Mouse (Mus musculus) gastrocnemius, adult 8-10 months (tissue): ENCODE results near the gene Mitf. TPM values are rescaled to one million over a fixed set of nuclear protein-coding genes. Genes with fewer than 3 reads are reported as not detected.

Experiments used
- DNase-seq, 2 experiments: peaks; one replicate each; pipeline ENCODE4 v3.0.0; 2022; ENCODE audit warnings: low spot score in 2 of 2
- total RNA-seq, 4 experiments: library from RNA; stranded (reverse); gene quantifications; 2 replicates each; pipeline ENCODE4 v1.2.4; 2022

Gene Mitf
- total RNA-seq, 4 experiments from 2014 or later, result 14.2 to 23.8 (median 16.7) TPM

- no peak for DNase-seq
These were observed 234.9 kb downstream of the Mitf start for GRCm38 (mm10) chr6:98041795-98042194.

DNA sequence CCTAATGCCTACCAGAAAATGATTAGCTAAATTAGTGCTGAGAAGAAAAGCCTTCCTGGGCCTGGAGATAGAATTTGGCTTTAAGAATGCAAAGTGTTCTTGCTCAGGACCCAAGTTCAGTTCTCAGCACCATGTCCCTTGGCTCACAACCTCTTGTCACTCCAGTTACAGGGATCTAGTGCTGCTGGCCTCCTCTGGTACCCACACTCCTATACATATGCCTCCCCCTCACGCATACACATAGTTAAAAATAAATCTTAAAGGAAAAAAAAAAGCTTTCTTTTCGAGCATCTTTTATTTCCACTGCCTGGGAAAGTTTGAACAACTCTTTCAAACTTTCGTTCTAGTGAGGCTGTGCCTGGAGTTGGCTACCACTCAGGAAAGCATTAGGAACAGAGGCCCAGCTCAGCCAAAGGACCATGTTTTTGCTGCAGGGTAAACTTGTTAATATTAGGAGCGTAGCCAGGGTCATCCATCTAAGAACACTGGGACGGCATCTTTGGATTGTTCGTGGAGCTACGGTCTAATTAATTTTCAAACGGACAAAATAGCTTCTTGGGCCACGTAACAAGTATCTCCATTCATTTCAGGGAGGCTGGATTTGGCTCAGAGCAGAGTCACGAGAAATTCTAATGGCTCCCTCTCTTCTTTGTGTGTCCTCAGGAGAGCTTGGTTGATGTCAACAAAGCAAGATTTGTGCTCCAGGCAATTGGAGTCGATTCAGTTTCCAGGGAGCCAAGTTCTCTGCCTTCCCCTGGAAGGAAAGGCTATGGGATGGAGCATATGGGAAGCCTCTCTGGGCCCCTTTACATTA, 239.7 kb downstream of the Mitf start:
- peak in 1 of 2 experiments; percentile 2 for DNase-seq

DNA sequence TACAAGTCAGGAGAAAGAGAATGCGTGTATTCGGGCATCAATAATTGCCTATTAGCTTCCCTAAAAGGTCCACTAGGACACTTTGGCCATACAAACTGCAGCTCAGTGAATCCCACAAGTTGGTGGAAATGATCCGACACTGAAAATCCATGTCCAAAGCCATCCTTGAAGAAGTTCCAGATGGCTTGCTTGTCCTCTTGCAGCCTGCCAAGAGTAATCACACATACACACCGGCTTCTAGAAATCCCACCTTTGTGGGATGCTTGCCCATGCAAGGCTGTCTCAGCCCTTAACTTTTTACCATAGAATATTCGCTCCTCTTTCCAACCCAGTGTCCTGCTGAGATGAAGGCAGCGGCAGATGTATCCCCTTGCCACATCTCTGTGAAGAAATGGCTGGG, 240.9 kb downstream of the Mitf start:
- DNase-seq, result no peak

- DNase-seq, result no peak
These were observed 242.0 kb downstream of the Mitf start for GRCm38 (mm10) chr6:98048671-98049438.

DNA sequence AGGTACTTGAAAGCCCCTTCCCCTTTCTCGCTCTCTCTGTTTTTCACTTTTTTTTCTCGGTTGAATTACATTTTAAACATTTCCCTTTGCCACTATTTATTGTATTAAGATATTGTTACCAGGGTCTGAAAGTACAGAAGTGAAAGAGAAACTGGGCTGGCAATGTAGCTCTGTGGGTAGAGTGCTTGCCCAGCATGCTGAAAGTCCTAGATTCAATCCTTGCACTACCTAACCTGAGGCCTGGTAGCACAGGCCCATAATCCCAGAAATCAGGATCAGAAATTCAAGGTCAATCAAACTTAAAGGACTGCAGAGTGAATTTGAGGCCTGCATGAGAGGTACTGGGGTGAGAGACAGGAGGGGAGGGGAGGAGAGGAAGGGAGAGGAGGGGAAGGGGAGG, 242.7 kb downstream of the Mitf start:
- no peak for DNase-seq

DNA sequence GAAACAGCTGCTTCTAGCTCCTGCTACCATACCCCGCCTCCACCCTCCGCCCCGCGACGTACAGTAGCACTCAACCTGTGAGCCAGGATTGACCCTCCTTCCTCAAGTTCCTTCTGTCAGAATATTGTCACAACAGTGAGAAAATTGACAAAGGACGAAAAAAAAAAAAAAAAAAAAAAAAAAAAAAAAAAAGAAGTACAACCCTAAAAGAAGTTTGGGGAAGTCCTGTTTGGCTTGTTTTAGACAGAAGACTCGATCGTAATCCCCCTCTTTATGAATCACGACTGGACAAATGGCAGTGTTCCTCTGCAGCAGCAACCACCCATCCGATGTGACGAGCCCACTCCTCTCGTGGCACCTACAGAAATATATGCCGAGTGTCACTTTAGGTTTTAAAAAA, 255.0 kb downstream of the Mitf start:
- DNase-seq, result no peak

DNA sequence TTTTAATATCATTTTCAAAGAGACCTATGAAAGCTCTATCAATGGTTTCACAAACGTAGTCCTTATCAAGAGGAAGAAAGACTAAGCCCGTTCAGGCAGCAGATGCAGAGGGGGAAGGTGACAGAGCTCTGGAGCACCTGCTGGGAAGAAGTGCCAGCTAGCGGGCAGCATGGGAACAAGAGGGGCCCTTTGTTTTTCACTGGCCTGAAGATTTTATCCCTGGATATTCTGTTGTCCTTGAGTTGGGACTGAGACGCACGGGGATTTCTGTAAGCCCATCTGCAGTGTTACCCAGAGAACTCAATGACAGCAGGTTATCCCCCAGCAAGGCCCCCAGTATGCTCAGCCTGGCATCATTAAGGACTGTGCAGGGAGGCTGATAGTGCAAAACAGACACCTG, 258.1 kb downstream of the Mitf start:
- DNase-seq, result no peak

DNA sequence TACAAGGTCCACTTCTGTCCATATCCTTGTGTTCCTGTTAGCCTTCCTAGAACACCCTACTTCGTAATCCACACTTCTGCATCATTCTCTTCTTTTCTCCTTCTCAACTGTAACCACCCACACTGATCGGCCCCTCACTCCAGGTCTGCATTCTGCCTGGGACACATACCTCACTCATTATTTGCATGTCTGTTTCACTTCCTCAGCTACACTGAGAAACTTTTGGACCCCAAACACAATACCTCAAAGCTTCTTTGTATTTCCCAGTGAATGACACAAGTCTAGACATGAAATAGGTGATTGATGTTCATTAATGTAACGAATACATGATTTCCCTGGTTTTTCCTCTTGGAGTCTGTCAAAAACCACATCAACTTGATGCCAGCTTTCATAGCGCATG, 259.6 kb downstream of the Mitf start:
- DNase-seq, result no peak

Other genes starting within 250 kb of the Mitf start
- 1 to 10 TPM; 2.6 to 6.5 (median 4.7) TPM for gene Frmd4b, start 189.5 kb upstream of the Mitf start, total RNA-seq